Mouse (Mus musculus): Measurements from ENCODE around the gene Plxna1. TPM values are rescaled to one million over a fixed set of nuclear protein-coding genes. Genes with fewer than 3 reads are reported as not detected.

The Plxna1 gene
- polyA plus RNA-seq, 1 experiment from 2014 or later, result 76.4 TPM

DNA sequence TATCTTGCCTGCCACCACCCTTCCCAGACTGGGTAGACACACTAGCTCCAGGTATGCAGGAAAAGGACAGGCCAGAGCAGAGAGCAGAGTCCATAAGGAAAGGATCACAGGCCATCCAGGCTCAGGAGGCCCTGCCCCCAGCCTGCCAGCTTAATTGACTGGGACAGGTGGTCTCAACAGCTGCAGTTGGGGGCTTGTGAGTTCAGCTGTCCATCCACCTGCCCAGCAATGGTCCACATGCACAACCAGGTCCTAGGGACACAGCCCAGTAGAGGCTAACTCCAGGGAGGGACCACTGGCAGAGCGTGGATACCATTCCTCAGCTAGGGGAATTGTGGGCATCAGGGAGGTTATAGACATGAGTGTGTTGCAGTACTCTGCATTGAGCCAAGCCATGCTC lies 16.6 kb downstream of the Plxna1 start:
- no peak overlapping the region for H3K4me3 ChIP-seq (replicated peaks; ENCODE audit: low read depth, low read length)
- H3K36me3 ChIP-seq (ENCODE audit: control insufficient read depth, insufficient read depth, low read length), result peaks cover 83% of the 10 kb centered on the region
- H3K4me1 ChIP-seq (ENCODE audit: control insufficient read depth, insufficient read depth, low read length), result peaks cover 7% of the 10 kb centered on the region
- no peak overlapping the region for H3K9ac ChIP-seq (replicated peaks; ENCODE audit: low read length)
- no peak for ATAC-seq (ENCODE audit: low FRiP score, low TSS enrichment)
- WGBS, result 91% methylated on average over 1 of the region's 1 CpGs
- no peak overlapping the region for H3K4me2 ChIP-seq (ENCODE audit: low read length)
- no peaks in the 10 kb centered on the region for H3K27me3 ChIP-seq (ENCODE audit: control insufficient read depth, insufficient read depth, low read length)
- no peak overlapping the region for H3K27ac ChIP-seq (replicated peaks; ENCODE audit: low read depth, low read length)
- no peak for DNase-seq
- no peaks in the 10 kb centered on the region for H3K9me3 ChIP-seq (ENCODE audit: control insufficient read depth, low read length)

DNA sequence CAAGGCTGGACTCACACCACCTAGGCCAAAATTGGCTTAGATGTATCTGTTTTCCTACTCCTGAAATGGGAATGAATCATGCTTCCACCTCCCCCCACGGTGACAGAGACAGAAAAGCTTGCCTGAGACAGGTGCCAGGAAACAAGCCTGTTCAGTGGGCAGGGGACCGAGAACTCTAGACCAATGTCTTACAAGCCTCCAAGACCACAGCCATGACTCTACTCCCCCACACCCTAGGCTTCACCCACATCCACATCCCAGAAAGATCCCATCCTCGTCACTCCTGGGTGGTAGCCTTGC lies 17.0 kb downstream of the Plxna1 start:
- Histone ChIP-seq H3K36me3 (ENCODE audit: control insufficient read depth, insufficient read depth, low read length) (peaks cover 83% of the 10 kb centered on the region), H3K9ac (replicated peaks; ENCODE audit: low read length) (no peak overlapping the region), H3K27ac (replicated peaks; ENCODE audit: low read depth, low read length) (no peak overlapping the region)

DNA sequence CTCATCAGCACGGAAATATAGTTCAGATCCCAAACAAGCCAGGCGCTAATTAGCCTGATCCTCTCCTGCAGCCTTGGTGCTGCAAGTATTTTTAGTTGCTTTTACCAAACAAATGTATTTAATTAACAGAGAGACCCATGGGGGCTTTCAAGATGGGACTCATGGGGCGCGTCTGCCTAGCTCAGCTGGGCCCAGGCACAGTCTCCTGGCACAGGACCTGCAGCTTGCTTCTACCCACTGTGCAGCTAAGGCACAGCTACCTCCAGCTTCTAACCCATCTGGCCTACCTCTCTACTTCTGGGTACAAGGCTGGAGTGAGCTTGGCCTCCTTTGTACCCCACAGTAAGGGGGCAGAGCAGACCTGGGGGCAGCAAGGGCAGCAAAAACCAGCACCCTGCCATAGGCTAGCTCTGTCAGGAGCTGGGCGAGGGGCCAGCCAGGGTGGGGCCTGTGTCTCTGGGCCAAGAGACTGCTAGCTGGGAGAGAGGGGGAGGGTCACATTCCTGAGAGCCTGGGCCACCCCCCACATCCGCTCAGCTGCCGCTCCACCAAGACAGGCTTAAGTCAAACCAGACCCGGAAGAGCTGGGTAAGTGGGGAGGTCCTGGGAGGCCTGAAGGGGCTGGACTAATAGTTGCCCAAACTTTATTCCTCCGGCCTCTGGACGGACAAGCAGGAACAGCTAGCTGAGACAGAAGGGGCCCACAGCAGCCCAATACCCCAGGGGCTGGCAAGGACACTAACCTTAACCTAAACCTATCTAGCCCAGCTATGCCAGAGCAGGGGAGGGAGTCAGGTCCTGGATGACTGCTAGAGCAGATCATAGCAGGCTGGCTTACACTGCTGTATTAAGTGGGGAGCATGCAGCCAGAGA lies 17.6 kb downstream of the Plxna1 start:
- no peak for ATAC-seq (ENCODE audit: low FRiP score, low TSS enrichment)
- WGBS, result 40% methylated on average over 10 of the region's 10 CpGs
- peaks cover 83% of the 10 kb centered on the region for H3K36me3 ChIP-seq (ENCODE audit: control insufficient read depth, insufficient read depth, low read length)

More for the DNA sequence above, 17.0 kb downstream of the Plxna1 start:
- Histone ChIP-seq H3K4me1 (ENCODE audit: control insufficient read depth, insufficient read depth, low read length) (0 out of 2 replicates have a peak, but pooled peaks cover 4% of the 10 kb centered on the region), H3K9me3 (ENCODE audit: control insufficient read depth, low read length) (no peaks in the 10 kb centered on the region), H3K4me3 (replicated peaks; ENCODE audit: low read depth, low read length) (no peak overlapping the region), H3K27me3 (ENCODE audit: control insufficient read depth, insufficient read depth, low read length) (no peaks in the 10 kb centered on the region), H3K4me2 (ENCODE audit: low read length) (no peak overlapping the region)
- 64% methylated on average over 3 of the region's 3 CpGs for WGBS
- DNase-seq, result no peak
- no peak for ATAC-seq (ENCODE audit: low FRiP score, low TSS enrichment)

DNA sequence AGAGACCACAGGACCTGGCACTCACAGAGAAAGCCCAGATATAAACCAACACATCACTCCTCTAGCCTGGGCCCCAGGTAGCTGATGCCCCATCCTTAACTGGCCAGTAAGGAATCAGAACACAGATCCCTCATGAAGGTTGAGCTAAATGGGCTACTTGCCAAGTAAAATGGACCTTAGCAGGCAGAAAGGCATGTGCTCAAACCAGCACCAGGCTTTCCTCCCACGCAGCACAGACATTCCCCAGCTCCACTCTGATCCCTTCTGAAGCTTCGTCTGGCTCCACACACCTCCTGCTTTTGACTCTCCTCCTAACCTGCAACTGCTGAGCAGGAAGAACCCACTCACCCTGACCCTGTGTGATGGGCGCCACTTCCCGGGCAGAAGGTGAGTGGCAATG lies 20.4 kb downstream of the Plxna1 start:
- DNase-seq (no peak), ATAC-seq (ENCODE audit: low FRiP score, low TSS enrichment) (no peak)
- Histone ChIP-seq H3K4me3 (replicated peaks; ENCODE audit: low read depth, low read length) (no peak overlapping the region), H3K9ac (replicated peaks; ENCODE audit: low read length) (no peak overlapping the region), H3K4me1 (ENCODE audit: control insufficient read depth, insufficient read depth, low read length) (0 out of 2 replicates have a peak, but pooled peaks cover 4% of the 10 kb centered on the region), H3K27ac (replicated peaks; ENCODE audit: low read depth, low read length) (no peak overlapping the region), H3K36me3 (ENCODE audit: control insufficient read depth, insufficient read depth, low read length) (peaks cover 83% of the 10 kb centered on the region), H3K27me3 (ENCODE audit: control insufficient read depth, insufficient read depth, low read length) (no peaks in the 10 kb centered on the region), H3K9me3 (ENCODE audit: control insufficient read depth, low read length) (no peaks in the 10 kb centered on the region), H3K4me2 (ENCODE audit: low read length) (no peak overlapping the region)
- 99% methylated on average over 4 of the region's 4 CpGs for WGBS

More for the DNA sequence above, 17.6 kb downstream of the Plxna1 start:
- H3K27me3 ChIP-seq (ENCODE audit: control insufficient read depth, insufficient read depth, low read length), result no peaks in the 10 kb centered on the region
- DNase-seq, result peak; percentile 59
- H3K27ac ChIP-seq (replicated peaks; ENCODE audit: low read depth, low read length), result peak overlapping the region; percentile 37; the same call in 1 of the 2 replicates
- no peak overlapping the region for H3K9ac ChIP-seq (replicated peaks; ENCODE audit: low read length)
- no peak overlapping the region for H3K4me2 ChIP-seq (ENCODE audit: low read length)
- 0 out of 2 replicates have a peak, but pooled peaks cover 4% of the 10 kb centered on the region for H3K4me1 ChIP-seq (ENCODE audit: control insufficient read depth, insufficient read depth, low read length)
- no peak overlapping the region for H3K4me3 ChIP-seq (replicated peaks; ENCODE audit: low read depth, low read length)
- no peaks in the 10 kb centered on the region for H3K9me3 ChIP-seq (ENCODE audit: control insufficient read depth, low read length)

DNA sequence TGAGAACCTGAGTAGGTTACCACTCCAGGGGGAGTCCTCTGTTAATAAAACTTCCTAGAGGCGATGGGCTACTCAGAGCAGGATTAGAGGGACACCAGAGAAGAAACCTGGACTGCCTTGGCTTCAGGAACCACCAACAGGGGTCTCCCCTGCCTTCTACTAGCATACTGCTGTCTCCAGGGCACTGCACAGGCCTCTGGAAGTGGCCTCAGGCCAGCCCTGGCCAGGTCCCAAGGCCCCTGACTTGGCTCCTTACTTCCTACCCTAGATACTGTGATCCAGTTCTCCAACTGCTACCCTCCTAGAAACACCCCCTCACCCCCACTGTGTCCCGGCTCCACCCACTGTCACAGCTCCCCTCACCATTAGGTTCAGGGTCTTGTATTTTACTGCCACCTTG lies 23.0 kb downstream of the Plxna1 start:
- Histone ChIP-seq H3K36me3 (ENCODE audit: control insufficient read depth, insufficient read depth, low read length) (peaks cover 94% of the 10 kb centered on the region), H3K4me1 (ENCODE audit: control insufficient read depth, insufficient read depth, low read length) (peaks cover 11% of the 10 kb centered on the region), H3K4me2 (ENCODE audit: low read length) (no peak overlapping the region), H3K27me3 (ENCODE audit: control insufficient read depth, insufficient read depth, low read length) (no peaks in the 10 kb centered on the region), H3K9ac (replicated peaks; ENCODE audit: low read length) (no peak overlapping the region), H3K27ac (replicated peaks; ENCODE audit: low read depth, low read length) (no peak overlapping the region), H3K4me3 (replicated peaks; ENCODE audit: low read depth, low read length) (no peak overlapping the region), H3K9me3 (ENCODE audit: control insufficient read depth, low read length) (no peaks in the 10 kb centered on the region)
- WGBS, result 88% methylated on average over 2 of the region's 2 CpGs
- ATAC-seq (ENCODE audit: low FRiP score, low TSS enrichment), result no peak
- DNase-seq, result no peak

DNA sequence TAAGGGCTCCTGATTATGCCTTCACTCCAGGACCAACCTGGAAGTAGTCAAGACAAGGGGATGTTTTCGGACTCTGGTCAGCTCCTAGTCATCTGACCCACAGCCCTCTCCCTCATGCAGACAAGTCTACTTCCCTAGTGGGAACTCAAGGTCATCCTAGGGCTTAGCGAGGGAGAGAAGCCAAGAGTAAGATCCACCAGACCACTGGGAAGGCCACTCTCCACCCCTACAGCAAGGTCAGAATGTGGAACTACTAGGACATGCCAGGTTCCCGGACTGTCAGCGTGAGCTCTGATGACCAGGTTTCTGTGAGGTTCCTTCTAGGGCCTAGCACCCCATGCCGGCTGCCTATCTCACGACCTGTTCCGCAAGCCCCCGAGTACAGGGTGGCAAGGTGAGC lies 23.7 kb downstream of the Plxna1 start:
- no peaks in the 10 kb centered on the region for H3K27me3 ChIP-seq (ENCODE audit: control insufficient read depth, insufficient read depth, low read length)
- peaks cover 18% of the 10 kb centered on the region for H3K4me1 ChIP-seq (ENCODE audit: control insufficient read depth, insufficient read depth, low read length)
- ATAC-seq (ENCODE audit: low FRiP score, low TSS enrichment), result no peak
- no peak for DNase-seq
- 97% methylated on average over 8 of the region's 8 CpGs for WGBS
- H3K27ac ChIP-seq (replicated peaks; ENCODE audit: low read depth, low read length), result no peak overlapping the region
- no peaks in the 10 kb centered on the region for H3K9me3 ChIP-seq (ENCODE audit: control insufficient read depth, low read length)
- no peak overlapping the region for H3K9ac ChIP-seq (replicated peaks; ENCODE audit: low read length)
- H3K4me3 ChIP-seq (replicated peaks; ENCODE audit: low read depth, low read length), result no peak overlapping the region
- peaks cover 98% of the 10 kb centered on the region for H3K36me3 ChIP-seq (ENCODE audit: control insufficient read depth, insufficient read depth, low read length)
- H3K4me2 ChIP-seq (ENCODE audit: low read length), result no peak overlapping the region

DNA sequence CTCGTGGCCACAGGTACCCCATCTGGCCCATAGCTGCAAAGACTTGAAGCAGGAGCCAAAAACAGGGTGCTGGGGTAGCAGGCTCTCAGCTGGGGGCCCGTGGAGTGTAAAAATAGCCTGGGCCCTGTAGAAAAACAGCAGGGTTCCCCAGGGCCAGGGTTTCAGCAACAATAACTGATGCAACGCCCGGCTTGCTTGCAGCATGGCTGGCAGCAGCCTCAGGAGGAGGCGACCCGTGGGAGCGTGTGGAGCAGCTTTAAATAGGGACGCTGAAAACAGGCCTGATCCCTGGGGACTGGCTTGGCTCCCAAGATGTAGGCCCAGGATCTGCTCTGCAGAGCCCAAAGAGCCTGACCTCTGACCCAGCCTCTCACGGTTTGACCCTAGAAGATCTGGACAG lies 24.8 kb downstream of the Plxna1 start:
- no peak overlapping the region for H3K27ac ChIP-seq (replicated peaks; ENCODE audit: low read depth, low read length)
- no peaks in the 10 kb centered on the region for H3K27me3 ChIP-seq (ENCODE audit: control insufficient read depth, insufficient read depth, low read length)
- no peak for DNase-seq
- H3K4me3 ChIP-seq (replicated peaks; ENCODE audit: low read depth, low read length), result no peak overlapping the region
- ATAC-seq (ENCODE audit: low FRiP score, low TSS enrichment), result no peak
- no peaks in the 10 kb centered on the region for H3K9me3 ChIP-seq (ENCODE audit: control insufficient read depth, low read length)
- no peak overlapping the region for H3K4me2 ChIP-seq (ENCODE audit: low read length)
- peaks cover 23% of the 10 kb centered on the region for H3K4me1 ChIP-seq (ENCODE audit: control insufficient read depth, insufficient read depth, low read length)
- H3K36me3 ChIP-seq (ENCODE audit: control insufficient read depth, insufficient read depth, low read length), result peaks cover 98% of the 10 kb centered on the region
- 79% methylated on average over 9 of the region's 9 CpGs for WGBS
- H3K9ac ChIP-seq (replicated peaks; ENCODE audit: low read length), result no peak overlapping the region

DNA sequence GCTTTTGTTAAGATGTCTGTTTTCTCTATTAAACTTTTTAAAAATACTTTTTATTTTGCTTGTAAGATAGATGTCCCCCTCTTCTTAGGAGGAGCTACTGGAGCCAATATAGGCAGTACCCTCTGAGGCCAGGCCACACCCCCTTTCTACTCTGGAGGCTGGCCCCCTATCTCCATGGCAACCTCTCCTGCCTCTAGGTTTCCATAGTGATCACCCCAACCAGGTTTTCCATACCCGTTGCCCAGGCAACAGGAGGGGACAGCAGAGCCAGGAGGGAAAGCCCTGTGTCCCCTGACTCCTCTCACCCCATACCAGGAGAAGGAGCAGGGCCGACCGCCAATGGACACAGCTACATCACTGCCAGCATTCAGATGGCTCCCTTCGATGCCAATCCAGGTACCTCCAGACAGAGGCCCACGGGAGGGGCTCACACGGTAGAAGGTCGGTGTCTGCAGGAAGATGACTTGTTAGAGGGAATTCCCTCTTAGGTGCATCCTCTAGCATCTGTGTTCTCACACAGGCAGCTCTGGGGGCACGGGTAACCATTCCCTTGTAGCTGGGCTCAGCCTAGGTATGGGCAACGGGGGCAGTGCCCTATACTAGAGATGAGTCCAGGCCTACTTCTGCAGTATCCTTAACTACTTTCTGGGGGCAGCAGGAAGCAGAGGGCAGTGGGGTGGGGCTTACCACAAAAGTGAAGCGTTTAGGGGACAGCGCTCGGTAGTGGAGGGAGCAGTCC lies 28.3 kb downstream of the Plxna1 start:
- Histone ChIP-seq H3K27ac (replicated peaks; ENCODE audit: low read depth, low read length) (peak overlapping the region; percentile 80), H3K36me3 (ENCODE audit: control insufficient read depth, insufficient read depth, low read length) (peaks cover 98% of the 10 kb centered on the region), H3K9ac (replicated peaks; ENCODE audit: low read length) (0 out of 2 replicates have a peak overlapping the region, but pooled peaks have one; percentile 24), H3K4me3 (replicated peaks; ENCODE audit: low read depth, low read length) (no peak overlapping the region), H3K9me3 (ENCODE audit: control insufficient read depth, low read length) (no peaks in the 10 kb centered on the region), H3K4me1 (ENCODE audit: control insufficient read depth, insufficient read depth, low read length) (peaks cover 23% of the 10 kb centered on the region), H3K27me3 (ENCODE audit: control insufficient read depth, insufficient read depth, low read length) (no peaks in the 10 kb centered on the region), H3K4me2 (ENCODE audit: low read length) (peak overlapping the region; percentile 27; the same call in 1 of the 2 replicates)
- WGBS, result 30% methylated on average over 12 of the region's 12 CpGs
- peak; percentile 93 for DNase-seq
- peak; percentile 84 for ATAC-seq (ENCODE audit: low FRiP score, low TSS enrichment)

All from midbrain, embryonic 14.5 days (tissue).